15 mouse cellular contexts compared by ENCODE assay signal in genomic region chr2:85073751-85074150, GRCm38 (mm10). TPM values are rescaled to one million over a fixed set of nuclear protein-coding genes. Genes with fewer than 3 reads are reported as not detected.
"Had no signal": no experiment of that assay in that cellular context is flagged by ENCODE, and none has a peak within 500 bp of the region (broad histone marks: within the 10 kb centered on the region; RNA-seq: fewer than 3 reads in every experiment).

No protein-coding gene starts in this region.

- DNase-seq: right cerebral cortex, postnatal 14 days; thymus, adult 2 months; thymus, postnatal 25 days; thymus, postnatal 4 days had no signal

- H3K9ac ChIP-seq: liver, embryonic 12.5 days; liver, embryonic 14.5 days; lung, embryonic 15.5 days; midbrain, embryonic 13.5 days; midbrain, embryonic 15.5 days; neural tube, embryonic 12.5 days; stomach, embryonic 15.5 days had no signal

- H3K4me1 ChIP-seq: lung, embryonic 15.5 days; megakaryocyte, embryonic 14.5 days; midbrain, embryonic 13.5 days; midbrain, embryonic 15.5 days; neural tube, embryonic 12.5 days had no signal

- H3K27me3 ChIP-seq: liver, embryonic 12.5 days; lung, embryonic 15.5 days; midbrain, embryonic 13.5 days; midbrain, embryonic 15.5 days; neural tube, embryonic 12.5 days; stomach, embryonic 15.5 days had no signal

- H3K4me3 ChIP-seq: liver, embryonic 12.5 days; lung, embryonic 15.5 days; megakaryocyte, embryonic 14.5 days; midbrain, embryonic 13.5 days; midbrain, embryonic 15.5 days; neural tube, embryonic 12.5 days; stomach, embryonic 15.5 days had no signal

- H3K9me3 ChIP-seq: liver, embryonic 12.5 days; lung, embryonic 15.5 days; megakaryocyte, embryonic 14.5 days; midbrain, embryonic 13.5 days; midbrain, embryonic 15.5 days; neural tube, embryonic 12.5 days; stomach, embryonic 15.5 days had no signal

- H3K27ac ChIP-seq: liver, embryonic 12.5 days; liver, embryonic 14.5 days; lung, embryonic 15.5 days; macrophage; midbrain, embryonic 13.5 days; midbrain, embryonic 15.5 days; neural tube, embryonic 12.5 days; stomach, embryonic 15.5 days; stomach, postnatal 0 days had no signal

- H3K4me2 ChIP-seq: liver, embryonic 12.5 days; lung, embryonic 15.5 days; midbrain, embryonic 11.5 days; midbrain, embryonic 13.5 days; midbrain, embryonic 15.5 days; neural tube, embryonic 12.5 days; stomach, embryonic 15.5 days had no signal

- ATAC-seq: liver, embryonic 12.5 days; midbrain, embryonic 13.5 days; midbrain, embryonic 15.5 days had no signal

RNA-seq across cellular contexts. Expression of gene P2rx3, which starts 36.5 kb away (rescaled TPM):
- polyA plus RNA-seq: macrophage had no signal
